Mouse (Mus musculus): ENCODE results near the gene Tardbp. TPM values are rescaled to one million over a fixed set of nuclear protein-coding genes. Genes with fewer than 3 reads are reported as not detected.

Tardbp gene
- total and polyA plus RNA-seq, 3 experiments: 211 to 455 TPM; not detected in 1

GRCm38 (mm10) chr4:148635309-148635708 lies 8.5 kb upstream of the Tardbp start:
- no peaks in the 10 kb centered on the region for H3K79me2 ChIP-seq (ENCODE audit: control insufficient read depth, insufficient read depth, low read length, poor library complexity)
- H3K4me3 ChIP-seq (ENCODE audit: control insufficient read depth in 1 of 2, insufficient read depth in 1 of 2, low read depth in 2 of 2, low read length in 2 of 2): no peak overlapping the region
- H3K9ac ChIP-seq (ENCODE audit: control insufficient read depth, low read depth, low read length, poor library complexity, severe bottlenecking): no peak overlapping the region
- H3K27me3 ChIP-seq (ENCODE audit: control insufficient read depth in 1 of 2, insufficient read depth in 2 of 2, low read length in 2 of 2): no peaks in the 10 kb centered on the region
- no peaks in the 10 kb centered on the region for H3K9me3 ChIP-seq (replicated peaks; ENCODE audit: insufficient read depth, low read length)
- no peak overlapping the region for H3K27ac ChIP-seq (ENCODE audit: control insufficient read depth, low read depth, low read length)
- DNase-seq (ENCODE audit: low read depth, low spot score): no peak
- H3K36me3 ChIP-seq (ENCODE audit: control insufficient read depth in 1 of 2, insufficient read depth in 2 of 2, low read length in 2 of 2): peaks cover 0 to 13% of the 10 kb centered on the region in 2 experiments; a peak in 2 of 4 replicates
- H3K4me1 ChIP-seq (ENCODE audit: control insufficient read depth in 1 of 2, insufficient read depth in 2 of 2, low read length in 2 of 2): peaks cover 0 to 23% of the 10 kb centered on the region in 2 experiments; a peak in 2 of 4 replicates
- TF ChIP-seq BHLHE40 (IDR thresholded peaks at IDR 0.05; ENCODE audit: borderline replicate concordance, low read depth, low read length) (no peak), NRF1 (IDR thresholded peaks at IDR 0.05; ENCODE audit: insufficient read depth, low read depth, low read length, poor library complexity, severe bottlenecking) (no peak), POLR2AphosphoS5 (IDR thresholded peaks at IDR 0.05; ENCODE audit: borderline replicate concordance, low read depth, low read length) (no peak), RCOR1 (IDR thresholded peaks at IDR 0.05; ENCODE audit: low read depth, low read length) (no peak), CTCF (IDR thresholded peaks at IDR 0.05 in 2 of 3, conservative IDR thresholded peaks at IDR 0.05 in 1 of 3; ENCODE audit: control insufficient read depth in 1 of 3, insufficient read depth in 1 of 3, low read depth in 2 of 3, low read length in 3 of 3, poor library complexity in 1 of 3, severe bottlenecking in 1 of 3) (no peak), ETS1 (IDR thresholded peaks at IDR 0.05; ENCODE audit: low read depth, low read length) (no peak)

- H3K9me3 ChIP-seq (replicated peaks; ENCODE audit: insufficient read depth, low read length): no peaks in the 10 kb centered on the region
- TF ChIP-seq EP300 (IDR thresholded peaks at IDR 0.05; ENCODE audit: low read depth in 1 of 2, low read length in 2 of 2): peak; percentile 18 to 38; a peak in 2 of 4 replicates
- peak; percentile 69 for TF ChIP-seq GATA1 (IDR thresholded peaks at IDR 0.05; ENCODE audit: low read depth, low read length)
- no peak for TF ChIP-seq USF2 (IDR thresholded peaks at IDR 0.05; ENCODE audit: borderline replicate concordance in 1 of 2, insufficient read depth in 1 of 2, low read depth in 1 of 2, low read length in 2 of 2)
- TF ChIP-seq RCOR1 (IDR thresholded peaks at IDR 0.05; ENCODE audit: low read depth, low read length): peak; percentile 30; the same call in 1 of the 2 replicates
- H3K4me1 ChIP-seq (ENCODE audit: control insufficient read depth in 1 of 2, insufficient read depth in 2 of 2, low read length in 2 of 2): peaks cover 0 to 23% of the 10 kb centered on the region in 2 experiments; a peak in 2 of 4 replicates
- H3K27me3 ChIP-seq (ENCODE audit: control insufficient read depth in 1 of 2, insufficient read depth in 2 of 2, low read length in 2 of 2): no peaks in the 10 kb centered on the region
- no peak overlapping the region for H3K4me3 ChIP-seq (ENCODE audit: control insufficient read depth in 1 of 2, insufficient read depth in 1 of 2, low read depth in 2 of 2, low read length in 2 of 2)
- no peaks in the 10 kb centered on the region for H3K79me2 ChIP-seq (ENCODE audit: control insufficient read depth, insufficient read depth, low read length, poor library complexity)
- peak; percentile 53 for DNase-seq (ENCODE audit: low read depth, low spot score)
- H3K36me3 ChIP-seq (ENCODE audit: control insufficient read depth in 1 of 2, insufficient read depth in 2 of 2, low read length in 2 of 2): peaks cover 0 to 13% of the 10 kb centered on the region in 2 experiments; a peak in 2 of 4 replicates
- H3K27ac ChIP-seq (ENCODE audit: control insufficient read depth, low read depth, low read length): no peak overlapping the region; the same call in 1 of the 2 replicates
- no peak overlapping the region for H3K9ac ChIP-seq (ENCODE audit: control insufficient read depth, low read depth, low read length, poor library complexity, severe bottlenecking)
These were observed 6.7 kb upstream of the Tardbp start for GRCm38 (mm10) chr4:148633395-148634061.

GRCm38 (mm10) chr4:148632013-148632692 lies 5.3 kb upstream of the Tardbp start:
- Histone ChIP-seq H3K79me2 (ENCODE audit: control insufficient read depth, insufficient read depth, low read length, poor library complexity) (no peaks in the 10 kb centered on the region), H3K9ac (ENCODE audit: control insufficient read depth, low read depth, low read length, poor library complexity, severe bottlenecking) (no peak overlapping the region), H3K4me1 (ENCODE audit: control insufficient read depth in 1 of 2, insufficient read depth in 2 of 2, low read length in 2 of 2) (peaks cover 0 to 29% of the 10 kb centered on the region in 2 experiments; a peak in 3 of 4 replicates), H3K9me3 (replicated peaks; ENCODE audit: insufficient read depth, low read length) (no peaks in the 10 kb centered on the region), H3K27me3 (ENCODE audit: control insufficient read depth in 1 of 2, insufficient read depth in 2 of 2, low read length in 2 of 2) (no peaks in the 10 kb centered on the region), H3K27ac (ENCODE audit: control insufficient read depth, low read depth, low read length) (no peak overlapping the region), H3K36me3 (ENCODE audit: control insufficient read depth in 1 of 2, insufficient read depth in 2 of 2, low read length in 2 of 2) (peaks cover 0 to 16% of the 10 kb centered on the region in 2 experiments; a peak in 2 of 4 replicates), H3K4me3 (ENCODE audit: control insufficient read depth in 1 of 2, insufficient read depth in 1 of 2, low read depth in 2 of 2, low read length in 2 of 2) (no peak overlapping the region)
- DNase-seq (ENCODE audit: low read depth, low spot score): no peak
- TF ChIP-seq CTCF (IDR thresholded peaks at IDR 0.05 in 2 of 3, conservative IDR thresholded peaks at IDR 0.05 in 1 of 3; ENCODE audit: control insufficient read depth in 1 of 3, insufficient read depth in 1 of 3, low read depth in 2 of 3, low read length in 3 of 3, poor library complexity in 1 of 3, severe bottlenecking in 1 of 3): no peak
- no peak for TF ChIP-seq E2F4 (IDR thresholded peaks at IDR 0.05; ENCODE audit: borderline replicate concordance, low read depth, low read length)
- TF ChIP-seq MAZ (IDR thresholded peaks at IDR 0.05; ENCODE audit: low read depth, low read length): no peak
- TF ChIP-seq ZC3H11A (IDR thresholded peaks at IDR 0.05; ENCODE audit: low read depth, low read length): no peak
- TF ChIP-seq JUND (IDR thresholded peaks at IDR 0.05; ENCODE audit: low read depth, low read length): no peak
- no peak for TF ChIP-seq TBP (IDR thresholded peaks at IDR 0.05; ENCODE audit: low read depth, low read length)
- TF ChIP-seq MEF2A (IDR thresholded peaks at IDR 0.05; ENCODE audit: extremely low read depth, insufficient replicate concordance, low read depth, low read length, poor library complexity, severe bottlenecking): no peak
- TF ChIP-seq SIN3A (IDR thresholded peaks at IDR 0.05; ENCODE audit: low read length): no peak
- TF ChIP-seq MYC (IDR thresholded peaks at IDR 0.05; ENCODE audit: low read depth, low read length): no peak
- no peak for TF ChIP-seq ZMIZ1 (IDR thresholded peaks at IDR 0.05; ENCODE audit: low read depth, low read length)

Measured in MEL (cell line).